8 mouse cellular contexts compared by ENCODE assay signal in genomic region chr14:75130501-75131318, GRCm38 (mm10). TPM values are rescaled to one million over a fixed set of nuclear protein-coding genes. Genes with fewer than 3 reads are reported as not detected.
DNase-seq lines count a peak whose midpoint lies in the region; ATAC-seq and TF ChIP-seq lines count a peak whose summit lies in the region.

TSS of gene Lrrc63 (minus strand) at chr14:75130881.
TSS of gene Lcp1 (plus strand) at chr14:75131101.

- peak; percentile 92 for ATAC-seq in forebrain, postnatal 0 days
- ATAC-seq in lung, embryonic 15.5 days (ENCODE audit: borderline replicate concordance, extremely low read depth, low FRiP score, low TSS enrichment) = peak; percentile 94

- H3K9ac ChIP-seq in ES-Bruce4 (ENCODE audit: low read depth, poor library complexity, severe bottlenecking) = peak within 1 kb of the TSS; percentile 47
- H3K9ac ChIP-seq in forebrain, postnatal 0 days = peak within 1 kb of the TSS; percentile 45
- peak within 1 kb of the TSS; percentile 60 for H3K9ac ChIP-seq in lung, embryonic 15.5 days

- TF ChIP-seq CTCF in ES-Bruce4 (IDR thresholded peaks at IDR 0.05; ENCODE audit: low read depth, low read length) = no peak
- TF ChIP-seq CTCF in forebrain, postnatal 0 days (IDR thresholded peaks at IDR 0.05; ENCODE audit: low read depth) = no peak
- no peak for TF ChIP-seq CTCF in olfactory bulb, adult 2 months (IDR thresholded peaks at IDR 0.05; ENCODE audit: insufficient read depth, low read depth, low read length)
- TF ChIP-seq CTCF in thymus, adult 2 months (IDR thresholded peaks at IDR 0.05; ENCODE audit: borderline replicate concordance, control insufficient read depth, extremely low read depth, insufficient read depth, low read length, poor library complexity) = no peak

- H3K36me3 ChIP-seq in ES-Bruce4 (ENCODE audit: control insufficient read depth, insufficient read depth, low read length, poor library complexity, severe bottlenecking) = no peaks in the 10 kb centered on the region
- H3K36me3 ChIP-seq in forebrain, postnatal 0 days (ENCODE audit: insufficient read depth) = no peaks in the 10 kb centered on the region
- no peaks in the 10 kb centered on the region for H3K36me3 ChIP-seq in lung, embryonic 15.5 days
- H3K36me3 ChIP-seq in thymus, adult 2 months (ENCODE audit: control insufficient read depth, insufficient read depth, low read length) = no peaks in the 10 kb centered on the region

- TF ChIP-seq POLR2A in ES-Bruce4 (IDR thresholded peaks at IDR 0.05; ENCODE audit: insufficient read depth, low read length) = no peak
- TF ChIP-seq POLR2A in olfactory bulb, adult 2 months (IDR thresholded peaks at IDR 0.05; ENCODE audit: insufficient read depth, low read depth, low read length) = no peak
- no peak for TF ChIP-seq POLR2A in thymus, adult 2 months (IDR thresholded peaks at IDR 0.05; ENCODE audit: control insufficient read depth, extremely low read depth, insufficient read depth, low read length, poor library complexity)

- no peak for TF ChIP-seq EP300 in ES-Bruce4 (IDR thresholded peaks at IDR 0.05; ENCODE audit: insufficient read depth, low read depth, low read length)

- no peaks in the 10 kb centered on the region; the same call in none of the 2 replicates for H3K27me3 ChIP-seq in ES-Bruce4 (ENCODE audit: control insufficient read depth, insufficient read depth, low read length, poor library complexity, severe bottlenecking)
- H3K27me3 ChIP-seq in forebrain, postnatal 0 days (ENCODE audit: insufficient read depth, low read length) = no peaks in the 10 kb centered on the region
- H3K27me3 ChIP-seq in lung, embryonic 15.5 days = no peaks in the 10 kb centered on the region
- no peaks in the 10 kb centered on the region for H3K27me3 ChIP-seq in thymus, adult 2 months (ENCODE audit: control insufficient read depth, insufficient read depth, low read length)

- peak; percentile 65 for DNase-seq in cerebellum, adult 11-12 months
- peak; percentile 74 for DNase-seq in forebrain, postnatal 0 days
- peak; percentile 77 for DNase-seq in heart, postnatal 4 days
- peak; percentile 34 to 52 for DNase-seq in layer of hippocampus, adult 8-10 months (ENCODE audit: low spot score in 2 of 2)
- DNase-seq in thymus, adult 2 months = peak; percentile 44

- no peaks in the 10 kb centered on the region for H3K9me3 ChIP-seq in ES-Bruce4 (replicated peaks; ENCODE audit: control insufficient read depth, insufficient read depth, low read length, poor library complexity, severe bottlenecking)
- H3K9me3 ChIP-seq in forebrain, postnatal 0 days (ENCODE audit: low read length) = no peaks in the 10 kb centered on the region
- no peaks in the 10 kb centered on the region for H3K9me3 ChIP-seq in lung, embryonic 15.5 days

- H3K27ac ChIP-seq in ES-Bruce4 (ENCODE audit: insufficient read depth, low read length) = no peak within 1 kb of the TSS
- H3K27ac ChIP-seq in forebrain, postnatal 0 days (ENCODE audit: low read depth, low read length) = no peak within 1 kb of the TSS
- H3K27ac ChIP-seq in lung, embryonic 15.5 days = peak within 1 kb of the TSS; percentile 70
- H3K27ac ChIP-seq in olfactory bulb, adult 2 months (ENCODE audit: insufficient read depth, low read depth, low read length) = no peak within 1 kb of the TSS
- no peak within 1 kb of the TSS for H3K27ac ChIP-seq in thymus, adult 2 months (ENCODE audit: control insufficient read depth, insufficient read depth, low read length)

- H3K4me2 ChIP-seq in forebrain, postnatal 0 days (ENCODE audit: low read depth) = peak within 1 kb of the TSS; percentile 88
- peak within 1 kb of the TSS; percentile 94 for H3K4me2 ChIP-seq in lung, embryonic 15.5 days

- H3K4me1 ChIP-seq in ES-Bruce4 (ENCODE audit: control insufficient read depth, insufficient read depth, low read length) = no peaks in the 10 kb centered on the region
- H3K4me1 ChIP-seq in forebrain, postnatal 0 days (ENCODE audit: insufficient read depth) = 0 out of 2 replicates have a peak, but pooled peaks cover 2% of the 10 kb centered on the region
- peaks cover 23% of the 10 kb centered on the region; the same call in 1 of the 2 replicates for H3K4me1 ChIP-seq in lung, embryonic 15.5 days
- H3K4me1 ChIP-seq in olfactory bulb, adult 2 months (ENCODE audit: control insufficient read depth, insufficient read depth, low read length) = peaks cover 2% of the 10 kb centered on the region; the same call in 1 of the 2 replicates
- peaks cover 6% of the 10 kb centered on the region; the same call in 1 of the 2 replicates for H3K4me1 ChIP-seq in thymus, adult 2 months (replicated peaks; ENCODE audit: control insufficient read depth, insufficient read depth, low read length)

- 1% methylated on average over 37 of the region's 42 CpGs for WGBS in forebrain, postnatal 0 days
- WGBS in lung, embryonic 15.5 days = under 1% methylated on average over 42 of the region's 42 CpGs
- under 1% methylated on average over 42 of the region's 42 CpGs for WGBS in olfactory bulb, adult 2 months
- under 1% methylated on average over 42 of the region's 42 CpGs for WGBS in thymus, adult 2 months

- peak within 1 kb of the TSS; percentile 91 for H3K4me3 ChIP-seq in ES-Bruce4 (ENCODE audit: low read depth, low read length)
- peak within 1 kb of the TSS; percentile 57 for H3K4me3 ChIP-seq in forebrain, postnatal 0 days (ENCODE audit: low read depth, low read length)
- H3K4me3 ChIP-seq in lung, embryonic 15.5 days = peak within 1 kb of the TSS; percentile 66
- peak within 1 kb of the TSS; percentile 52 for H3K4me3 ChIP-seq in olfactory bulb, adult 2 months (ENCODE audit: insufficient read depth, low read depth, low read length)
- peak within 1 kb of the TSS; percentile 73 for H3K4me3 ChIP-seq in thymus, adult 2 months (ENCODE audit: control insufficient read depth, insufficient read depth, low read length)

RNA-seq across cellular contexts. Expression of gene Lrrc63, which starts in this region (rescaled TPM):
- not detected in 2 replicates for polyA plus RNA-seq in ES-Bruce4 (2011; ENCODE audit: insufficient read depth, insufficient read length, low read depth, missing spikeins)
- total RNA-seq in forebrain, postnatal 0 days (2014; rRNA removed) = not detected in 2 replicates
- not detected in 2 replicates for polyA plus RNA-seq in forebrain, postnatal 0 days (2015; fragmentation: Nextera tagmentation; extraction: Ambion mirVana)
- total RNA-seq in heart, postnatal 4 days (2021) = not detected
- not detected for total RNA-seq in layer of hippocampus, adult 8-10 months (2022)
- 0.06 TPM in 1 of 2 replicates, not detected in the other for polyA plus RNA-seq in lung, embryonic 15.5 days (2015; fragmentation: Nextera tagmentation; extraction: Ambion mirVana)
- not detected in 2 replicates for polyA plus RNA-seq in olfactory bulb, adult 2 months (2012; ENCODE audit: insufficient read depth, insufficient read length, low replicate concordance, missing spikeins)
- 0.04 TPM in 1 of 2 replicates, not detected in the other for polyA plus RNA-seq in thymus, adult 2 months (2012; rRNA removed)

RNA-seq across cellular contexts. Expression of gene Lcp1, which starts in this region (rescaled TPM):
- polyA plus RNA-seq in ES-Bruce4 (2011; ENCODE audit: insufficient read depth, insufficient read length, low read depth, missing spikeins) = 2.0 and 2.5 TPM in 2 replicates
- total RNA-seq in forebrain, postnatal 0 days (2014; rRNA removed) = 6.5 and 7.5 TPM in 2 replicates
- 6.6 and 7.4 TPM in 2 replicates for polyA plus RNA-seq in forebrain, postnatal 0 days (2015; fragmentation: Nextera tagmentation; extraction: Ambion mirVana)
- 10 to 100 TPM; 17.9 to 18.3 TPM for total RNA-seq in heart, postnatal 4 days (2021)
- total RNA-seq in layer of hippocampus, adult 8-10 months (2022) = 10 to 100 TPM in 2 of 4 experiments, 1 to 10 TPM in 2; 5.1 to 23.3 (median 13.0) TPM
- polyA plus RNA-seq in lung, embryonic 15.5 days (2015; fragmentation: Nextera tagmentation; extraction: Ambion mirVana) = 53.4 and 62.6 TPM in 2 replicates
- polyA plus RNA-seq in olfactory bulb, adult 2 months (2012; ENCODE audit: insufficient read depth, insufficient read length, low replicate concordance, missing spikeins) = not detected in 2 replicates
- 62.8 and 71.2 TPM in 2 replicates for polyA plus RNA-seq in thymus, adult 2 months (2012; rRNA removed)
